Mouse (Mus musculus) G1E (cell line): ENCODE measurements around the gene Crtam.

Experiments
- CTCF ChIP-seq: IDR thresholded peaks from 2 replicates; pipeline ENCODE4 v1.5.1; 2012; ENCODE audit warnings: low read depth, low read length, inconsistent platforms, mixed read lengths
- TAL1 ChIP-seq: conservative IDR thresholded peaks from 2 replicates; pipeline ENCODE4 v1.6.1; 2012; ENCODE audit warnings: low read depth, low read length, inconsistent platforms, mixed read lengths

GRCm38 (mm10) chr9:40991511-40991910, 12.9 kb downstream of the Crtam start:
- TF ChIP-seq CTCF (no peak), TAL1 (no peak)
